16 mouse cellular contexts compared by ENCODE assay signal in genomic region chr16:93145617-93146016, GRCm38 (mm10).
"Had no signal": no experiment of that assay in that cellular context is flagged by ENCODE, and none has a peak within 500 bp of the region (broad histone marks: within the 10 kb centered on the region; RNA-seq: fewer than 3 reads in every experiment).

No protein-coding gene starts in this region.

- H3K27ac ChIP-seq: neural tube, embryonic 13.5 days; neural tube, embryonic 15.5 days; stomach, embryonic 15.5 days; stomach, postnatal 0 days had no signal

- H3K36me3 ChIP-seq: neural tube, embryonic 13.5 days; neural tube, embryonic 15.5 days; stomach, embryonic 15.5 days had no signal

- H3K27me3 ChIP-seq: neural tube, embryonic 13.5 days; neural tube, embryonic 15.5 days; stomach, embryonic 15.5 days had no signal

- H3K9ac ChIP-seq: neural tube, embryonic 13.5 days; neural tube, embryonic 15.5 days; stomach, embryonic 15.5 days had no signal

- H3K4me3 ChIP-seq: neural tube, embryonic 13.5 days; neural tube, embryonic 15.5 days; stomach, embryonic 15.5 days had no signal

- H3K9me3 ChIP-seq: neural tube, embryonic 13.5 days; neural tube, embryonic 15.5 days; stomach, embryonic 15.5 days had no signal

- H3K4me1 ChIP-seq: stomach, embryonic 15.5 days had no signal

- DNase-seq: retina, postnatal 1 day; right cerebral cortex, adult 18-20 months; right cerebral cortex, postnatal 14 days; right cerebral cortex, postnatal 25 days; right cerebral cortex, postnatal 4 days; spleen, adult 18-20 months; thymus, adult 18-20 months; thymus, adult 2 months; thymus, postnatal 14 days; thymus, postnatal 25 days; thymus, postnatal 36 days; thymus, postnatal 4 days had no signal

- H3K4me2 ChIP-seq: neural tube, embryonic 13.5 days; neural tube, embryonic 15.5 days; stomach, embryonic 15.5 days had no signal
